Mouse (Mus musculus) lung, embryonic 16.5 days (tissue): ENCODE measurements around the gene Bach2. TPM values are rescaled to one million over a fixed set of nuclear protein-coding genes. Genes with fewer than 3 reads are reported as not detected.

Source experiments
- ATAC-seq: fragments of 200-750 bp; cut with Nextera tagmentation; 2 replicates; pipeline ENCODE4 v1.8.0; 2017; ENCODE audit warnings: low read depth, mild to moderate bottlenecking, moderate library complexity
- H3K27ac ChIP-seq: fragments of 300-500 bp; sonication (generic); 2 replicates; pipeline ENCODE4 v1.5.1; 2014; ENCODE audit warnings: mild to moderate bottlenecking, control low read depth, low read length
- H3K27me3 ChIP-seq: fragments of 300-500 bp; sonication (generic); 2 replicates; pipeline ENCODE4 v1.6.1; 2014; ENCODE audit warnings: low read depth, low read length, mixed read lengths; ENCODE audit not compliant: control insufficient read depth, insufficient read depth
- H3K36me3 ChIP-seq: fragments of 300-500 bp; sonication (generic); 2 replicates; pipeline ENCODE4 v1.6.1; 2014; ENCODE audit warnings: low read length; ENCODE audit not compliant: control insufficient read depth, insufficient read depth
- H3K4me1 ChIP-seq: fragments of 300-500 bp; sonication (generic); replicated peaks from 2 replicates; pipeline ENCODE4 v1.6.1; 2014; ENCODE audit warnings: low read length, mixed read lengths; ENCODE audit not compliant: control insufficient read depth, insufficient read depth
- H3K4me2 ChIP-seq: fragments of 300-500 bp; sonication (generic); 2 replicates; pipeline ENCODE4 v1.6.1; 2014; ENCODE audit warnings: low read depth, low read length, control low read depth
- H3K4me3 ChIP-seq: fragments of 300-500 bp; sonication (generic); 2 replicates; pipeline ENCODE4 v1.5.1; 2014; ENCODE audit warnings: mild to moderate bottlenecking, low read length, control low read depth
- H3K9ac ChIP-seq: fragments of 300-500 bp; sonication (generic); 2 replicates; pipeline ENCODE4 v1.6.1; 2014; ENCODE audit warnings: low read length, control low read depth
- H3K9me3 ChIP-seq: fragments of 300-500 bp; sonication (generic); 2 replicates; pipeline ENCODE4 v1.6.1; 2016; ENCODE audit warnings: low read length; ENCODE audit not compliant: control insufficient read depth
- WGBS: fragments of 180-500 bp; shearing (Covaris S2); extraction: QIAGEN DNeasy Blood & Tissue Kit; methylation state at CpG from one replicate; pipeline ENCODE4 v1.1.7; 2014; 5-methylcytosine and 5-hydroxymethylcytosine counted together
- polyA plus RNA-seq: library from polyadenylated mRNA; unstranded; fragments of >200 nt; fragmentation: Nextera tagmentation; extraction: Ambion mirVana; gene quantifications from 2 replicates; pipeline ENCODE4 v1.2.1, GENCODE M21; 2015

Gene Bach2
- polyA plus RNA-seq, 1 experiment from 2014 or later, result 6.7 TPM

- H3K9ac ChIP-seq, result no peak overlapping the region
- H3K4me2 ChIP-seq, result no peak overlapping the region
- no peaks in the 10 kb centered on the region for H3K27me3 ChIP-seq
- H3K4me1 ChIP-seq, result peaks cover 29% of the 10 kb centered on the region
- H3K9me3 ChIP-seq, result no peaks in the 10 kb centered on the region
- H3K4me3 ChIP-seq, result no peak overlapping the region
- H3K27ac ChIP-seq, result peak overlapping the region; percentile 2; the same call in 1 of the 2 replicates
- H3K36me3 ChIP-seq, result no peaks in the 10 kb centered on the region
- 50% methylated on average over 12 of the region's 12 CpGs for WGBS
- peak; percentile 52 for ATAC-seq
Measured at GRCm38 (mm10) chr4:32357996-32358600, 119.5 kb downstream of the Bach2 start.

- peak; percentile 21 for ATAC-seq
- Histone ChIP-seq H3K27ac (peak overlapping the region; percentile 43), H3K36me3 (no peaks in the 10 kb centered on the region), H3K4me1 (peaks cover 33% of the 10 kb centered on the region), H3K9ac (no peak overlapping the region), H3K4me3 (no peak overlapping the region), H3K27me3 (no peaks in the 10 kb centered on the region), H3K4me2 (no peak overlapping the region), H3K9me3 (no peaks in the 10 kb centered on the region)
- 53% methylated on average over 12 of the region's 12 CpGs for WGBS
Measured at GRCm38 (mm10) chr4:32358602-32359464, 120.2 kb downstream of the Bach2 start.

GRCm38 (mm10) chr4:32359634-32360033 is 121.0 kb downstream of the Bach2 start:
- 40% methylated on average over 3 of the region's 3 CpGs for WGBS
- Histone ChIP-seq H3K4me1 (peaks cover 40% of the 10 kb centered on the region), H3K9ac (no peak overlapping the region), H3K27ac (peak overlapping the region; percentile 43; the same call in 1 of the 2 replicates), H3K4me2 (no peak overlapping the region), H3K27me3 (no peaks in the 10 kb centered on the region), H3K9me3 (no peaks in the 10 kb centered on the region), H3K4me3 (no peak overlapping the region), H3K36me3 (no peaks in the 10 kb centered on the region)
- no peak for ATAC-seq

- Histone ChIP-seq H3K9ac (no peak overlapping the region), H3K4me3 (no peak overlapping the region), H3K4me1 (peaks cover 43% of the 10 kb centered on the region), H3K9me3 (no peaks in the 10 kb centered on the region), H3K36me3 (no peaks in the 10 kb centered on the region), H3K27me3 (no peaks in the 10 kb centered on the region), H3K27ac (no peak overlapping the region), H3K4me2 (no peak overlapping the region)
- WGBS, result 81% methylated on average over 5 of the region's 5 CpGs
- ATAC-seq, result no peak
Measured at GRCm38 (mm10) chr4:32360496-32360895, 121.9 kb downstream of the Bach2 start.

GRCm38 (mm10) chr4:32363488-32363984 is 124.9 kb downstream of the Bach2 start:
- Histone ChIP-seq H3K9ac (0 out of 2 replicates have a peak overlapping the region, but pooled peaks have one; percentile 26), H3K27me3 (no peaks in the 10 kb centered on the region), H3K36me3 (no peaks in the 10 kb centered on the region), H3K4me2 (peak overlapping the region; percentile 15; the same call in 1 of the 2 replicates), H3K9me3 (no peaks in the 10 kb centered on the region), H3K4me3 (no peak overlapping the region), H3K4me1 (peaks cover 32% of the 10 kb centered on the region), H3K27ac (peak overlapping the region; percentile 27; the same call in 1 of the 2 replicates)
- ATAC-seq, result peak; percentile 21; the same call in 1 of the 2 replicates
- 28% methylated on average over 14 of the region's 14 CpGs for WGBS

GRCm38 (mm10) chr4:32365144-32365907 is 126.7 kb downstream of the Bach2 start:
- no peak overlapping the region for H3K27ac ChIP-seq
- WGBS, result 38% methylated on average over 13 of the region's 13 CpGs
- H3K27me3 ChIP-seq, result no peaks in the 10 kb centered on the region
- peaks cover 23% of the 10 kb centered on the region for H3K4me1 ChIP-seq
- no peaks in the 10 kb centered on the region for H3K9me3 ChIP-seq
- 0 out of 2 replicates have a peak, but pooled peaks have one; percentile 18 for ATAC-seq
- H3K36me3 ChIP-seq, result no peaks in the 10 kb centered on the region
- H3K9ac ChIP-seq, result no peak overlapping the region
- no peak overlapping the region; the same call in 1 of the 2 replicates for H3K4me2 ChIP-seq
- H3K4me3 ChIP-seq, result no peak overlapping the region

- Histone ChIP-seq H3K4me1 (peaks cover 23% of the 10 kb centered on the region), H3K36me3 (no peaks in the 10 kb centered on the region), H3K4me3 (no peak overlapping the region), H3K27ac (no peak overlapping the region), H3K9ac (no peak overlapping the region), H3K4me2 (no peak overlapping the region), H3K9me3 (no peaks in the 10 kb centered on the region), H3K27me3 (no peaks in the 10 kb centered on the region)
- 77% methylated on average over 2 of the region's 2 CpGs for WGBS
- no peak for ATAC-seq
Measured at GRCm38 (mm10) chr4:32366176-32366575, 127.6 kb downstream of the Bach2 start.

GRCm38 (mm10) chr4:32368345-32368744 is 129.7 kb downstream of the Bach2 start:
- ATAC-seq, result no peak
- Histone ChIP-seq H3K9ac (no peak overlapping the region), H3K27me3 (no peaks in the 10 kb centered on the region), H3K4me1 (peaks cover 24% of the 10 kb centered on the region), H3K36me3 (no peaks in the 10 kb centered on the region), H3K27ac (no peak overlapping the region), H3K9me3 (no peaks in the 10 kb centered on the region), H3K4me2 (no peak overlapping the region), H3K4me3 (no peak overlapping the region)
- 67% methylated on average over 8 of the region's 8 CpGs for WGBS
